Mouse (Mus musculus) layer of hippocampus, postnatal 25 days (tissue): ENCODE measurements around the gene Olfr524. TPM values are rescaled to one million over a fixed set of nuclear protein-coding genes. Genes with fewer than 3 reads are reported as not detected.

ENCODE experiments used
- DNase-seq, 2 experiments: peaks; one replicate each; pipeline ENCODE4 v3.0.0; 2022; ENCODE audit warnings: mixed read lengths in 2 of 2, low spot score in 1 of 2; ENCODE audit errors: extremely low spot score in 1 of 2
- total RNA-seq, 2 experiments: library from RNA; stranded (reverse); gene quantifications; 2 replicates each; pipeline ENCODE4 v1.2.3; 2021

Gene Olfr524
- total RNA-seq: not detected

DNA sequence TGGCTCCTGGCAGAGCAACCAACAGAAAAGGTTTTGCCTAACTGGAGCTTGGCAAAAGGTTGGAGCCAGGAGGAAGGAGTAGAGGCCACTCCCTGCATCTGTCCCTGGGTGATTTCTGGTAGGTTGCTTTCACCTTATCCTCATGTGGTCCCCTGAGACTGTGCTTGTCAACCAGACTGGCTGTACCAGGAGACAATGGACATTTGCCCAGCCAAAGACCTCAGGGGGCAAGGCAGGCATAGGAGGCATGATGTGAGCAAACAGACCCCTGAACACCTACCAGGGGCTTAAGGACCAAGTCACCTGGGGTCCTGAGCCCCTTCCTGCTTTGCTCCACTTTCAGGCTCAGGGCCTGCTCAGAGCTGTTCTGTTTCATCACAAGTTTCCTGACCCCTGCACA is at the start of gene Olfr524:
TSS of gene Olfr524 (minus strand) at position 101 of the 400 bp plus-strand sequence.
- DNase-seq: no peak

DNA sequence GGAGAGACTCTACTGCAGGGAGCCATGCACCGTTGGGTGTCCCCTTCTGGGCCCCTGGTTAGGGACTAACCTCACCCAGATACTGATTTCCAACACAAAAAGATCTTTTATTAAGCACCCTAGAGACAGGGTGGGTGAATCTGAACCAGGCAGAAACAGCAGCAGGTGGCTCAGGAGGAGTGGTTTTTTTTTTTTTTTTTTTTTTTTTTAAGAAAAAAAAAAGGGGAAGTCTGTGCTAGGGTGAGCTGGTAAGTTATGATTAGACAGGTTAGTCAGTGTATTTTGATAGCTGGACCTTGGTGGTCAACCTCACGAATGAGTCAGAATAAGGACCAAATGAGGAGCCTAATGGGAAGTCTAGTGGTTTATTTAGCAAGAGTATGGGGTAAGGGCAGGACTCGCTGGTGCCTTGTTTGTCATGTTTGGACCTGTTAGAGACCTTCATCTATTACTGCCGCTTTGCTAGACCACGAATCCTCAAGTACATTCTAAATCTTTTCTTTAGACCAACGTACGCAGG is 48.1 kb upstream of the Olfr524 start:
- no peak for DNase-seq

DNA sequence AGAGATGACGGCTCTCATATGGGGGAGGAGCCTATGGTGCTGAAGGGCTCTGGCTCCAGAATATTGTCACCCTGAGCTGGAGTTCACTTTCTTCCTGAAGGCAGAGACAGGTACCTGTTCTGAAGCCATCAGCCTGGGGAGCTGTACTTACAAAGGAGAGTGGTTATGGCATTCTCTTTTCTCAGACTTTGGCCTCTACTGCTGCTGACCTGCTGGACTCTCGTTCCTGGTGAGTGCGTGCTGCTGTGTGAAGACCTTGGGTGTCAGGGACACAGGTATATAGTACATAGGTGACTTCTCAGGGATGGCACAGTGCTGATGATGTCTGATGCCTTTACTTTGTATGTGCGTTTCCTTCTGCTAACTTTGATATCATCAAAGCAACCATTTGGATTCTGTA is 41.5 kb upstream of the Olfr524 start, which contains the start of gene 5830411N06Rik:
TSS of gene 5830411N06Rik (plus strand) at position 69 of the 400 bp plus-strand sequence.
- DNase-seq: no peak

DNA sequence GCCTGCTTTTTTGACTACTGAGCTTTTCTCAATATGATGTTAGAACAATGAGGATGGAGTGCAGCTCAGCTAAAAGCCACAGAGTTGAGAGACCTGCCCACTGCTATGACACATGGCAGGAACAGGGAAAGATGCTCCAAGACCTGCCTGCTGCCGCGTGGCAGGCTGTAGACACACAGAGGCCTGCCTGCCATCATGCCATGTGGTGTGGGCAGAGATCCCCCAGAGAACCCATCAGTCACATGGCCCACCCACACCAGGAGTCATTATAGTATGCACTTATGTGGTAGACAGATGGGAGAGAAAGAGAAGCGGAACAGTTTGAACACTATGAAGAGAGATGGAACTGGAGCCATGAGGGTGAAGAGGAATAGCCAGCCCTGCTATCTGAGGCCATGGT is 27.9 kb upstream of the Olfr524 start:
- no peak for DNase-seq

DNA sequence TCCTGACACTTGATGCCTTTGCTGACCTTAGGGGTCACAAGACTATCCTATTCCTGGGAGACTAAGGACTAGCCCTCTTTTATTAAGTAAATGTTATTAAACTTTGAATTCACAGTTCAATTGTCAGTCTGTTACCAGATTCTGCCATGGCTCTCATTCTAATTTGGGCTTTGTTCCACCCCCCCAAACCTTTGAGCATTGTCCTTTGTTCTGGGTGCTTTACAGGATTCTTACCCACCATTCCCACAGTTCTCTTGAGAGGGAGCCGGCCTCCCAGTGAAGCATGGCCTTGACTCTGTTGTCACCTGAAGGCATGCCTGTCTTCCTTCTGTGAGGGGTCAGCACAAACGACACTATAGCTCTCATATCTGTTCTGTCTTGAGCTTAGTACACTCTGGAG is 25.3 kb upstream of the Olfr524 start:
- no peak for DNase-seq

DNA sequence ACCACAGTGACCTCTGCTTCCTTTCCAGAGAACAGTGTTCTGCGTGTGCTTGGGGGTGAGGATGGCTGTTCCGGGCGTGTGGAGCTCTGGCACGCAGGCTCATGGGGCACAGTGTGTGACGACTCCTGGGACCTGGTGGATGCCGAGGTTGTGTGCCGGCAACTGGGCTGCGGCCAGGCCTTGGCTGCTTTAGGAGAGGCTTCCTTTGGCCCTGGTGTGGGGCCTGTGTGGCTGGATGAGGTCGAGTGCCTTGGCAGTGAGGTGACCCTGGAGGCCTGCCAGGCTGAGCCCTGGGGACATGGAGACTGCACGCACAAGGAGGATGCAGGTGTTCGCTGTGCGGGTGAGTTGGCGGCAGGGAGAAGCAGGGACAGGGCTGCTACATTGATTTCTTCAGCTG is 22.7 kb upstream of the Olfr524 start:
- no peak for DNase-seq

DNA sequence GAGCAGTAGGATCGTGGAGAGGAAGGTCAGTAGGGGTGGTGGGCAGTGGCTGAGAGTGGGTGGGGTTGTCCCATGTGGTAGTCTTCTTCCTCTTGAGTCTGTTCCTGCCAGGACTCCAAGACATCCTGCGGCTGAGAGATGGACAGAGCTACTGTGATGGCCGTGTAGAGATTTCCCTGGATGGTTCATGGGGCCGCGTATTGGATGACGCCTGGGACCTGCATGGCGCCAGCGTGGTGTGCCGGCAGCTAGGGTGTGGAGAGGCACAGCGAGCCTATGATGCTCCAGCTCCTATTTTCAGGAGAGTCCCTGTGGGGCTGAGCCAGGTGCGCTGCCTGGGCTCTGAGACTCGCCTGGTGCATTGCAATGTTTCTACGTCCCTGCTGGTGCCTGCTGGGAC is 18.4 kb upstream of the Olfr524 start:
- DNase-seq: no peak

DNA sequence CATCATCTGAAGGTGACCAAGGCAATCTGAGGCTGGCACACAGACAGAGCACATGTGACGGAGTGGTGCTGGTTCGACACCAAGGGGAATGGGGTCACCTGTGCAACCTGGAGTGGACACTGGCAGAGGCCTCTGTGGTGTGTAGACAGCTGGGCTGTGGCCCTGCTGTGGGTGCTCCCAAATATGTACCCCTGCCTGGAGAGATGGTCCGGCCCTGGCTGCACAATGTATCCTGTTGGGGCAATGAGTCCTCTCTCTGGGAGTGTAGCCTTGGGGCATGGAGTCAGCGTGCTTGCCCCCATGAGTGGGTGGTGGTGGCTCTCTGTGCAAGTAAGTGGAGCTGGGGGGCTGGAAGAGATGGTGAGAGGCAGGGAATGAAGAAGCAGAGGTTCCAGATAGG is 14.6 kb upstream of the Olfr524 start:
- no peak for DNase-seq

DNA sequence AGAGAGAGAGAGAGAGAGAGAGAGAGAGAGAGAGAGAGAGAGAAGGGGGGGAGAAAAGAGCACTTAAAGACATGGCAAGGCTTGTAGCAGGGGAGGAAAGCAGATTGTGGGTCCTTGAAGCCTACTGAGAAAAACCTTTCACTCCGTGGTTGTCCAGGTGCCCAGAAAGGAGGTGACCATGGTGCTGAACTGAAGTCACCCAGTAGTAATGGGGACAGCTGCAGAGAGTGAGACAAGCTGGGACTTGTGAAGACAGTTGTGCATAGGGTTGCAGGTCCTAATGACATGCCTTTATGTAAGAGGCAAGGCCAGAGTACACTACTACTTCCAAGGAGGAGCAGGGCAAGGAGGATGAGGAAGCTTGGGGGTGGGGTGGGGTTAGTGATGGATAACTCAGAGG is 13.5 kb upstream of the Olfr524 start:
- DNase-seq: no peak

DNA sequence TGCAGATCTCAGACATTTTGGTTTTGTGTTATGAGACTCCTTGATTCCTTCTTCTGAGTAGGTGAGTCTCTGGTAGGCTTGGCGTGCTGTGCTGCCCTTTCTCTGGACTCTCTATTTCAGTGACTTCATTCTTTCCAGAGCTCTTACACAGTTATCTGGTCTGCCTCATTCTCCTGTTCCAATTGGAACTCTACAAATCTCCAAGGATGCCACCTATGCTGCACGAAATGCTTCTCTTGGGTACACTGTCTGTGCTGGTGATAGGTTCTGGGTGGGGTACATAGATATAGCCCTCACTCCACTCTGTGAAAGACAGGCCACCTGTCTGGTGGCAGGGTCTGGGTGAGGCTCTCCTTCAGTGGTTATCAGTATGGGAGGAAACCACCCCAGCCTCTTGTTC is 12.2 kb upstream of the Olfr524 start, which contains the start of gene Cd163l1:
TSS of gene Cd163l1 (plus strand) at position 301 of the 400 bp plus-strand sequence.
- no peak for DNase-seq

DNA sequence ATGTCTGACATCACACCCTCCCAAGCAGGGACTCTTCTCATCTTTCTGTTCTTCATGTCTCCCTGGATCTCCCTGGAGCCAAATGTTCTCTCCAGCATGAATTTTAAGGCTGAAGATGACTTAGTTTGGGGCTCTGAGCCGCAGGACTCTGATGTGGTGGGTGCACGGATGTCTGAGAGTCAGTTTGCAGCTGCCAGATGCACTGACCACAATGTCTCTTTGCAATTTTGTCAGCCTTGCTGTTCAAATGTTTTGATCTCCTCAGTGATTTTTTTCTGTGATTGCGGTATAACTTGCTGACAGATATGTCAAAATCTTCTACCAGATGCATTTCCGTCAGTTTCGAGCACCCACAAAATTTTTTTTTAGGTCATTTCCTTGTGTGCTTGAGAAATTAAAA is 8.1 kb upstream of the Olfr524 start:
- no peak for DNase-seq

DNA sequence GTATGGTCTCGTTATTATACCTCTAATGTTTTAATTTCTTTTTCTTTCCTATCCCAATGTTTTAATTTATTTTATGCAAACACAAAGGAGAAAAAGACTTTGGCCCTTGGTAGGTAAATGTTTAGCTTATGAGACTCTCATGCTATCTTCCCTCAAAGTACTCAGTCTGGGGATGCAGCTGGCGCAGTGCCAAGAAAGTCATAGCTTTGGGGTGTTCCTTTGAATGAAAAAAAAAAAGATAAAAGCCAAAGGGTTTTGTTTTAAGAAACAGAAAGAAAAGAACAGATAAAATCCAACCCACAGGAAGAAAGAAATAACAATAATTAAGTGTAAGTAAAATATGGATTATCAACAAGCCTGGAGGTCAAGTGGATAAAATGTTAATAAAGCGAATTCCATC is 2.9 kb upstream of the Olfr524 start:
- no peak for DNase-seq

DNA sequence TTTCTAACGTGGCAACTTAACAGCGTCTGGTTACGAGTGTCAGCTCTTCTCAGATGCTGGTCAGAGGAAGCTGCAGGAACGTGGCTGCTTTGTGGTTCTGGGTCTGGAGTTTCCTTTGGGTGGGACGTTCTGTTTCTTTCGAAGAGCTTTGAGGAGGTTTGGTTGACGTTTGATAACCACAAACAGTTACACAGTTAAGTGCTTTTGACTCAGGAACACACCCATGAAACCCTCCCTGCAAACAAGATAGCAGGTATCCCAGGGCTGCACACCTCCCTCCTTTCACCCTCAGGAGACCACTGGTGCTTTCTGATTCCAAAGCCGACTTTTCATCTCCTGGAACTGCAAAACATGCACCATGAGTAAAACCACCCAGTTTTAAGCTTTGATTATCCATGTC is 2.4 kb upstream of the Olfr524 start:
- DNase-seq: no peak

DNA sequence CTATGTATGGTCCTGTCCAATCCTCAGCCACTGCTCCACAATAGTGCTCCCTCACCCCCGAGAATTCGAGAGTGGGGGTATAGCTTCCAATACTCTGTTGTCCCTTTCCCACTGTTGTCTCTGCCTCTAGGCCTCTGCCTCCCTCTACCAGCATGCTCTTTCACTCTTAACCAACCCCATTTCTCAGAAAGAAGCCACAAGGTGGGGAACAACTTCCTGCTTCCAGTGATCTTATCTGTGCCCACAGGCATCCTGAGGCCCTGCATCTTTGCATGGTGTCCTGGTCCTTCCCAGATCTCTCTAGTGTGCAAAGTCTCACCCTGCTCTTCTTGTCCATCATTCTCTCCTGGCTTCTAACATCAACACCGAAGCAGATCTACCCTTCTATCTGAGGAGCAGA is 1.1 kb upstream of the Olfr524 start:
- no peak for DNase-seq

DNA sequence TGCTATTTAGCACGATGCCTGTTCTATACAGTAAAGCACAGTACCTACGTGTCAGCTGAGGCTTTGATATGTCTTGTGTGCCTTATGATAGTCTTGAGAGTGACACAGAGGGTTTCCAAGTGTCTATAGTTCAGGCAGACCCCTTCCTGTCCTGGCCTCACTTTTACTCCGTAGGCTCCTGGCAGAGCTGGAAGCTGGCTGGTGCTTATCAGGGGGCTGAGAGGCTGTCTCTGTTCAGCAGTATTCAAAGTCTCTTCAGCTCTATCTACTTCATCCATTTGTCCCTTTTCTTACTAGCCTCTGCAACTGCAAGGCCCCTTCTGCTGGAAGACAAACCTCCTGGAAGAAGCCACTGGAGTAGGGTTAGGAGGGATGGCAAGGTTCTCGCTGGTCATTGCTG is 4.7 kb downstream of the Olfr524 start:
- DNase-seq: no peak

DNA sequence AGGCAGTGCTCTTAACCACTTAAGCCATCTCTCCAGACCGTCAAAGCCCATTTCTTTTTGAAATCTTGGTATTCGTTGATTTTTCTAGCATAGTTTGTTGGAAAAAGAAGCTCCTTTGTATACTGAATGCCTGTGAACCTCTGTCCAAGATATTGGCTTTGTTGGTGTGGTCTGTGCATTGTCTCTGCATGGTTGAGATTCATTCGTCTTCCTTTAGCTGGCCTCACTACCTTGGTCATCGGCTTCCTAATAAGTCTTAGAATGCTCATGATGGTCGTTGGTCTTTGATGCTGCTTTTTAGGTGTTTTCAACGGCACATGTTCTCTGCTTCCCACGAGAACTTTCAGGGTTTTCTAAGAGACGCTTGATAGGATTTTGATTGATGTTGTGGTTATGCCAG is 9.8 kb downstream of the Olfr524 start:
- DNase-seq: no peak

DNA sequence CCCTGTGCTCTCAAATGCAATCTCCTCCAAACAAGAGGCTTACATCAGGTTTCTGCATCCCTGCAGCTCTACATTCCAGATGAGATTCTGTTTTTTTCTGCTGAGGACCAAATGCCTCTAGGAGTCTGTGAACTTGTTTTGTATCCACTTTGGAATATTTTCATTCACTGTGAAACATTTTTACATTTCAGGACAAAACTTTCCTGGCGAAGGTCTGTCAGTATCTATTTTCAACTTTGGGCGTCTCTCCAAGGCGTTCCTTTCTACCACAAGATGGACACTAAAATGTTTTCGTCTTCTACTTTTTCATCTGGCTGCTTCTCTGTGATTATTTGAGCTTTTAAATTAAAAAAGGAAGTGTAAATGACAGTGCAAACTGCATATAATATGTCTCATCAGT is 11.7 kb downstream of the Olfr524 start:
- DNase-seq: no peak

DNA sequence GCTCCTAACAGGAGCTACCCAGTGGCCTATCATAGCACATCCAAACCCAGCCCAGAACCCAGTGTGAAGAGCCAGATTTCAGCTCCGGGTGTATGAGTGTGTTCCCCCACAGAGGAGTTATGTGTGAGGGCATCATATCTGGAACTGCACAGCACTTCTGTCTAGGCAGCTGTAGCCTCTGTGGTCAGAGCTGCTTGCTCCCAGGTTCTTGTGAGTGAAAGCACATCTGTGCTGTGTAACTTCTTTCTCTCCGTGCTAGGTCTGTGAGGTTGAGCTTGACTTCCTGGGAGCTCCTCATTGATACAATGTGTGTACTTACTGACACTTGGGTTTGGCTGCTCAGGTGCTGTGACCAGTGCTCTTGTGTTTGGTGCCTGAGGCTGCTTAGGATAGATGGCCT is 12.9 kb downstream of the Olfr524 start:
- no peak for DNase-seq

DNA sequence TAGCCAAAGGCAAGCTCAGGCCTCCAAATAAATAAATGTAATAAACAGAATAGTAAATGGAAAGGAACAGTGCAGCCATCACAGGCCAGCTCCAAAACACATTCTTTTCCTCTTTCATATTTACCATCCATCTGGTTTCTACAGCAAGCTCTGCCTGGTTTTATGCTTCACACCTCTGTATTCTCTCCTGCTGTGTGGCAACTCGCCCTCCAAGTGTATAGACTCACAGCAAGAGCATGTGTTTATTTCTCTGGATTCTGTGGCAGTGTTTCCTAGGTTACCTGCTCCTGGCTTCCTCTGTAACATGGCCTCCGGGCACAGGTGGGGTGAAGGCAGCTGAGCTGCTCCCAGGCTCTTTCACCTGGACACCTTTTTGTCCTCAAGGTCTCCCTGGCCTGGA is 13.3 kb downstream of the Olfr524 start:
- DNase-seq: no peak

DNA sequence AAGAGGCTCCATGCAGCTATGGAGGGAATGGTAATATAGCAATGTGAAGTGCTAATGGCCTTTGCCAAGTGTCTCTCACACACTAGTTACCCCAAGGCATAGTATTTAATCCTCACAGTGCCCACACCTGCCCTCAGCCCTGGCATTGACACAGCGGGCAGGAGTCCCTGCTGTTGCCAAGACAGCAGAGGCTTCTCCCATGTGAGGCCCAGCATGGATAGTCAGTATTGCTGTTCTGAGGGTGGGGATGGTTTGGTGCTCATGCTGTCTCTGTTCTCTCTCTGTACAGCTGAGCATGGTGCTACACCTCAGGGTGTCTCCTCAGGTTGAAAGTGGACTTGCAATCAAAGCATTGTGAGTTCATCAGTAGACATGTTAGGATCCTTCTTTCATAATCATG is 15.3 kb downstream of the Olfr524 start:
- DNase-seq: no peak

DNA sequence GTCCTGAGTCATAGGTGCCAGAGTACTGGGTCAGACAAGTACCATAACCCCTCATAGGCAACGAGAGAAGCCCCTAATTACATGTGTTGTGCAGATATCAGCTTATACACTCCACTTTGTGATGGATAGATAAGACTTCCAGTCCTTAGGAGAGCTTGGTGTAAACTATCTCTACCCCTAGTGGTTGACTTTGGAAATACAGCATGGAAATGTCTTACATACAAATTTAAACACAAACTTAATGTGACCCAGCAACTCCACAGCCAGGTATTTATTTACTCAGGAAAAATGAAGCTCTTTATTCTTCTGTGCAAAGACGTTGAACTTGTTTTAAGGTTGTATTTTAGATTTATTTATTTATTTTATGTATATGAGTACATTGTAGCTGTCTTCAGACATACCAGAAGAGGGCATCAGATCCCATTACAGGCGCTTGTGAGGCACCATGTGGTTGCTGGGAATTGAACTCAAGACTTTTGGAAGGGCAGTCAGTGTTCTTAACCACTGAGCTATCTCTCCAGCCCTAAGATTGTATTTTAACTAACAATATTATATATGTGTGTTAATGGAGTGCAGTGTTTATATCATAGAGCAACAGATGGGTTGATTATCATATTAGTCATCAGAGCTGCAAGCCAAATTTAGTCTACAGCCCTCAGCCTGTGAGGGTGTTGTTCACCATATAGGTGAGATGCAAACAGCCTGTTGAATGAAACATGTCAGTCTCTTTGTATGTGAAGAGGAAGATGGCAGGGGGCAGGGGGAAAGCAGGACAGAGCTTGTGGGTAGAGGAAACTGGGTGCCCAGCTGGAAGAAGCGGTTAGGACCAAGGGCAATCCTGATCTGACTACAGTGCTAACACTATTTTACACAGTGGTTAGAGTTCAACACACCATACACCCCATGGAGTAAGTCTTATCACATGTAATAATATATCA is 17.1 kb downstream of the Olfr524 start:
- DNase-seq: peak in 1 of 2 experiments; percentile 19
